In genomic region chr13:63916568-63916967, GRCm38 (mm10) we compare ENCODE assay signal across 9 mouse cellular contexts.
DNase-seq lines count a peak whose midpoint lies in the region; ATAC-seq and TF ChIP-seq lines count a peak whose summit lies in the region.
"Had no signal": no experiment of that assay in that cellular context is flagged by ENCODE, and none has a peak within 500 bp of the region (broad histone marks: within the 10 kb centered on the region; RNA-seq: fewer than 3 reads in every experiment).

No protein-coding gene starts in this region.

- peaks cover 7% of the 10 kb centered on the region; the same call in 1 of the 2 replicates for H3K9me3 ChIP-seq in forebrain, embryonic 10.5 days
- H3K9me3 ChIP-seq in forebrain, postnatal 0 days (ENCODE audit: low read length) = no peaks in the 10 kb centered on the region
- H3K9me3 ChIP-seq in kidney, embryonic 16.5 days (ENCODE audit: low read length) = peaks cover 3% of the 10 kb centered on the region; the same call in 1 of the 2 replicates
- H3K9me3 ChIP-seq in embryonic facial prominence, embryonic 12.5 days = no peaks in the 10 kb centered on the region
- H3K9me3 ChIP-seq in limb, embryonic 13.5 days = peaks cover 4% of the 10 kb centered on the region; the same call in 1 of the 2 replicates
- H3K9me3 ChIP-seq: liver, embryonic 15.5 days had no signal

- peaks cover 35% of the 10 kb centered on the region for H3K27me3 ChIP-seq in forebrain, embryonic 10.5 days (ENCODE audit: poor library complexity, severe bottlenecking)
- H3K27me3 ChIP-seq in forebrain, postnatal 0 days (ENCODE audit: insufficient read depth, low read length) = no peaks in the 10 kb centered on the region
- no peaks in the 10 kb centered on the region for H3K27me3 ChIP-seq in kidney, embryonic 16.5 days (ENCODE audit: insufficient read depth, low read length)
- H3K27me3 ChIP-seq in embryonic facial prominence, embryonic 12.5 days = no peaks in the 10 kb centered on the region
- H3K27me3 ChIP-seq in limb, embryonic 13.5 days = no peaks in the 10 kb centered on the region
- H3K27me3 ChIP-seq: liver, embryonic 15.5 days had no signal

- no peak overlapping the region for H3K4me2 ChIP-seq in forebrain, postnatal 0 days (ENCODE audit: low read depth)
- no peak overlapping the region for H3K4me2 ChIP-seq in kidney, embryonic 16.5 days (replicated peaks; ENCODE audit: low read depth, low read length)
- H3K4me2 ChIP-seq in embryonic facial prominence, embryonic 12.5 days (replicated peaks) = no peak overlapping the region
- no peak overlapping the region for H3K4me2 ChIP-seq in limb, embryonic 13.5 days (replicated peaks)

- H3K36me3 ChIP-seq in forebrain, embryonic 10.5 days (replicated peaks) = no peaks in the 10 kb centered on the region; the same call in 1 of the 2 replicates
- H3K36me3 ChIP-seq in forebrain, postnatal 0 days (ENCODE audit: insufficient read depth) = no peaks in the 10 kb centered on the region
- H3K36me3 ChIP-seq in kidney, embryonic 16.5 days (ENCODE audit: insufficient read depth, low read length) = no peaks in the 10 kb centered on the region
- H3K36me3 ChIP-seq in embryonic facial prominence, embryonic 12.5 days = no peaks in the 10 kb centered on the region
- no peaks in the 10 kb centered on the region for H3K36me3 ChIP-seq in limb, embryonic 13.5 days
- H3K36me3 ChIP-seq: liver, embryonic 15.5 days had no signal

- no peak for TF ChIP-seq CTCF in forebrain, postnatal 0 days (IDR thresholded peaks at IDR 0.05; ENCODE audit: low read depth)

- H3K4me1 ChIP-seq in forebrain, embryonic 10.5 days = peaks cover 44% of the 10 kb centered on the region
- peaks cover 7% of the 10 kb centered on the region; the same call in 1 of the 2 replicates for H3K4me1 ChIP-seq in forebrain, postnatal 0 days (ENCODE audit: insufficient read depth)
- H3K4me1 ChIP-seq in kidney, embryonic 16.5 days (ENCODE audit: insufficient read depth, low read length) = peaks cover 49% of the 10 kb centered on the region
- peaks cover 38% of the 10 kb centered on the region for H3K4me1 ChIP-seq in embryonic facial prominence, embryonic 12.5 days
- peaks cover 67% of the 10 kb centered on the region for H3K4me1 ChIP-seq in limb, embryonic 13.5 days

- WGBS in forebrain, embryonic 10.5 days = 91% methylated on average over 8 of the region's 8 CpGs
- 93% methylated on average over 8 of the region's 8 CpGs for WGBS in forebrain, postnatal 0 days
- WGBS in kidney, embryonic 16.5 days = 90% methylated on average over 8 of the region's 8 CpGs
- WGBS in embryonic facial prominence, embryonic 12.5 days = 94% methylated on average over 8 of the region's 8 CpGs
- 84% methylated on average over 8 of the region's 8 CpGs for WGBS in limb, embryonic 13.5 days

- peak overlapping the region; percentile 79; the same call in 1 of the 2 replicates for H3K27ac ChIP-seq in forebrain, embryonic 10.5 days
- H3K27ac ChIP-seq in forebrain, postnatal 0 days (ENCODE audit: low read depth, low read length) = no peak overlapping the region
- peak overlapping the region; percentile 96 for H3K27ac ChIP-seq in kidney, embryonic 16.5 days (ENCODE audit: low read length)
- peak overlapping the region; percentile 92 for H3K27ac ChIP-seq in embryonic facial prominence, embryonic 12.5 days
- H3K27ac ChIP-seq in limb, embryonic 13.5 days = peak overlapping the region; percentile 97

- H3K9ac ChIP-seq in forebrain, postnatal 0 days = no peak overlapping the region
- no peak overlapping the region for H3K9ac ChIP-seq in kidney, embryonic 16.5 days (replicated peaks; ENCODE audit: low read length)
- H3K9ac ChIP-seq in embryonic facial prominence, embryonic 12.5 days = no peak overlapping the region
- H3K9ac ChIP-seq in limb, embryonic 13.5 days = no peak overlapping the region
- H3K9ac ChIP-seq: liver, embryonic 15.5 days had no signal

- H3K4me3 ChIP-seq in forebrain, embryonic 10.5 days = no peak overlapping the region
- no peak overlapping the region for H3K4me3 ChIP-seq in forebrain, postnatal 0 days (ENCODE audit: low read depth, low read length)
- no peak overlapping the region for H3K4me3 ChIP-seq in kidney, embryonic 16.5 days (ENCODE audit: low read length)
- H3K4me3 ChIP-seq in embryonic facial prominence, embryonic 12.5 days = no peak overlapping the region
- no peak overlapping the region for H3K4me3 ChIP-seq in limb, embryonic 13.5 days
- H3K4me3 ChIP-seq: liver, embryonic 15.5 days had no signal

- DNase-seq in forebrain, embryonic 10.5 days (ENCODE audit: extremely low spot score, low spot score) = no peak
- DNase-seq in forebrain, postnatal 0 days = no peak
- DNase-seq in kidney, adult 11 months = no peak
- DNase-seq in frontal cortex, postnatal 10 days (ENCODE audit: low spot score in 2 of 2) = no peak
- no peak for DNase-seq in cerebellum, postnatal 25 days

- ATAC-seq in forebrain, postnatal 0 days = no peak
- ATAC-seq in kidney, embryonic 16.5 days (ENCODE audit: low FRiP score, low TSS enrichment) = no peak
- no peak for ATAC-seq in embryonic facial prominence, embryonic 12.5 days (ENCODE audit: insufficient number of reproducible peaks, insufficient read depth, low FRiP score, low TSS enrichment)
- no peak for ATAC-seq in limb, embryonic 13.5 days (ENCODE audit: low FRiP score, low read depth)
